In the genomic region with DNA sequence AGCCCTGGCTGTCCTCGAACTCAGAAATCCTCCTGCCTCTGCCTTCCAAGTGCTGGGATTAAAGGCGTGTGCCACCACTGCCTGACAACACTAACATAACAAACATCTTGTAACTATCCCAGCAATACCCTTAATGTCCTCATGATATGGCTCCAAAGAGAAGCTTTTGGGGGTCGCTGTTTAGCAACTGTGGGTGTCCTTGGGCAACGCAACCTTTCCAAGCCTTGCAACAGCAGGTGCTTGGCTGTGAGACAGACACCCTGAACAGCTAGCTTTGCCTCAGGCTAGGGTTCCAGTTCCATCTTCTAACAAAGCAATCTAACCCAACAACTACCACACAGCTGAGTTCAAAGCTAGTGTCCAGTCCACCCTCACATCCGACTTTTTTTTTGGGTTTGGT, we compare ENCODE assay signal across 9 mouse cellular contexts. TPM values are rescaled to one million over a fixed set of nuclear protein-coding genes. Genes with fewer than 3 reads are reported as not detected.
DNase-seq lines count a peak whose midpoint lies in the region; ATAC-seq and TF ChIP-seq lines count a peak whose summit lies in the region.
"Had no signal": no experiment of that assay in that cellular context is flagged by ENCODE, and none has a peak within 500 bp of the region (broad histone marks: within the 10 kb centered on the region; RNA-seq: fewer than 3 reads in every experiment).

No protein-coding gene starts in this region.

- peak overlapping the region; percentile 96 for H3K9ac ChIP-seq in heart, embryonic 13.5 days
- H3K9ac ChIP-seq in hindbrain, embryonic 13.5 days, result peak overlapping the region; percentile 92
- peak overlapping the region; percentile 95 for H3K9ac ChIP-seq in midbrain, embryonic 12.5 days (replicated peaks)

- H3K4me2 ChIP-seq in heart, embryonic 13.5 days, result peak overlapping the region; percentile 98
- peak overlapping the region; percentile 95 for H3K4me2 ChIP-seq in hindbrain, embryonic 13.5 days
- peak overlapping the region; percentile 97 for H3K4me2 ChIP-seq in midbrain, embryonic 12.5 days (replicated peaks)

- H3K9me3 ChIP-seq in heart, embryonic 13.5 days, result no peaks in the 10 kb centered on the region
- H3K9me3 ChIP-seq in G1E (replicated peaks), result no peaks in the 10 kb centered on the region
- no peaks in the 10 kb centered on the region for H3K9me3 ChIP-seq in hindbrain, embryonic 13.5 days
- H3K9me3 ChIP-seq in midbrain, embryonic 12.5 days, result no peaks in the 10 kb centered on the region

- DNase-seq in heart, adult 8-10 months (ENCODE audit: low spot score), result no peak
- no peak for DNase-seq in G1E (ENCODE audit: low spot score)
- DNase-seq in gastrocnemius, postnatal 25 days, result no peak
- DNase-seq in layer of hippocampus, adult 9-10 months (ENCODE audit: low spot score), result no peak
- DNase-seq: cerebellum, postnatal 36 days had no signal

- ATAC-seq in heart, embryonic 13.5 days (ENCODE audit: extremely low read depth, insufficient number of reproducible peaks, low FRiP score, low TSS enrichment), result no peak
- no peak for ATAC-seq in G1E (ENCODE audit: extremely low read depth, insufficient number of reproducible peaks, low FRiP score, poor library complexity, severe bottlenecking)
- ATAC-seq in hindbrain, embryonic 13.5 days (ENCODE audit: low FRiP score), result no peak
- no peak for ATAC-seq in midbrain, embryonic 12.5 days (ENCODE audit: low FRiP score, low read depth)
- ATAC-seq in frontal cortex, adult (ENCODE audit: low TSS enrichment), result no peak

- no peak for TF ChIP-seq CTCF in G1E (IDR thresholded peaks at IDR 0.05; ENCODE audit: low read depth, low read length)

- no peaks in the 10 kb centered on the region for H3K27me3 ChIP-seq in heart, embryonic 13.5 days (replicated peaks)
- no peaks in the 10 kb centered on the region for H3K27me3 ChIP-seq in G1E (ENCODE audit: insufficient read depth, low read length)
- no peaks in the 10 kb centered on the region for H3K27me3 ChIP-seq in hindbrain, embryonic 13.5 days
- no peaks in the 10 kb centered on the region for H3K27me3 ChIP-seq in midbrain, embryonic 12.5 days

- H3K36me3 ChIP-seq in heart, embryonic 13.5 days, result peaks cover 45% of the 10 kb centered on the region
- peaks cover 59% of the 10 kb centered on the region for H3K36me3 ChIP-seq in G1E (replicated peaks)
- peaks cover 46% of the 10 kb centered on the region for H3K36me3 ChIP-seq in hindbrain, embryonic 13.5 days
- peaks cover 47% of the 10 kb centered on the region for H3K36me3 ChIP-seq in midbrain, embryonic 12.5 days

- 62% methylated on average over 5 of the region's 5 CpGs for WGBS in heart, embryonic 13.5 days
- 73% methylated on average over 5 of the region's 5 CpGs for WGBS in hindbrain, embryonic 13.5 days
- WGBS in midbrain, embryonic 12.5 days, result 71% methylated on average over 5 of the region's 5 CpGs

- H3K4me3 ChIP-seq in heart, embryonic 13.5 days, result peak overlapping the region; percentile 82
- peak overlapping the region; percentile 92 for H3K4me3 ChIP-seq in G1E (ENCODE audit: low read depth, low read length)
- peak overlapping the region; percentile 61 for H3K4me3 ChIP-seq in hindbrain, embryonic 13.5 days
- peak overlapping the region; percentile 84 for H3K4me3 ChIP-seq in midbrain, embryonic 12.5 days

- H3K27ac ChIP-seq in heart, embryonic 13.5 days (replicated peaks), result no peak overlapping the region; the same call in 1 of the 2 replicates
- no peak overlapping the region for H3K27ac ChIP-seq in hindbrain, embryonic 13.5 days
- no peak overlapping the region for H3K27ac ChIP-seq in midbrain, embryonic 12.5 days (replicated peaks)

- H3K4me1 ChIP-seq in heart, embryonic 13.5 days, result peaks cover 37% of the 10 kb centered on the region
- H3K4me1 ChIP-seq in G1E (ENCODE audit: insufficient read depth, low read depth, low read length), result peaks cover 67% of the 10 kb centered on the region
- peaks cover 41% of the 10 kb centered on the region for H3K4me1 ChIP-seq in hindbrain, embryonic 13.5 days (replicated peaks)
- H3K4me1 ChIP-seq in midbrain, embryonic 12.5 days, result peaks cover 35% of the 10 kb centered on the region

RNA-seq across cellular contexts. Expression of a gene that starts 1.6 kb away (rescaled TPM):
- polyA plus RNA-seq in heart, embryonic 13.5 days (2015; fragmentation: Nextera tagmentation; extraction: Ambion mirVana), result 75.4 and 87.3 TPM in 2 replicates
- 100 to 1,000 TPM in 3 of 4 experiments, 10 to 100 TPM in 1; 90.3 to 125 (median 106) TPM for total RNA-seq in heart, adult 8-10 months (2022)
- 33.3 and 34.3 TPM in 2 replicates for total RNA-seq in G1E (2014; fragmentation: Nextera tagmentation)
- 62.4 and 71.6 TPM in 2 replicates for total RNA-seq in G1E (2017)
- polyA plus RNA-seq in G1E (2012), result 59.8 and 85.1 TPM in 2 replicates
- 135 TPM in 2 replicates for polyA plus RNA-seq in hindbrain, embryonic 13.5 days (2015; fragmentation: Nextera tagmentation; extraction: Ambion mirVana)
- polyA plus RNA-seq in midbrain, embryonic 12.5 days (2016; fragmentation: Nextera tagmentation; extraction: Ambion mirVana), result 124 and 134 TPM in 2 replicates
- total RNA-seq in gastrocnemius, postnatal 25 days (2021), result 10 to 100 TPM; 91.4 to 91.7 TPM

RNA-seq across cellular contexts. Expression of a gene that starts 1.9 kb away (rescaled TPM):
- polyA plus RNA-seq in heart, embryonic 13.5 days (2015; fragmentation: Nextera tagmentation; extraction: Ambion mirVana), result 628 and 659 TPM in 2 replicates
- 100 to 1,000 TPM; 299 to 346 (median 322) TPM for total RNA-seq in heart, adult 8-10 months (2022)
- total RNA-seq in G1E (2014; fragmentation: Nextera tagmentation) (628 and 641 TPM in 2 replicates), G1E (2017) (1,378 and 1,941 TPM in 2 replicates)
- polyA plus RNA-seq in G1E (2012), result 315 and 358 TPM in 2 replicates
- polyA plus RNA-seq in hindbrain, embryonic 13.5 days (2015; fragmentation: Nextera tagmentation; extraction: Ambion mirVana), result 721 and 760 TPM in 2 replicates
- 938 and 967 TPM in 2 replicates for polyA plus RNA-seq in midbrain, embryonic 12.5 days (2016; fragmentation: Nextera tagmentation; extraction: Ambion mirVana)
- total RNA-seq in gastrocnemius, postnatal 25 days (2021), result 100 to 1,000 TPM; 239 to 257 TPM

RNA-seq across cellular contexts. Expression of a gene that starts 6.2 kb away (rescaled TPM):
- polyA plus RNA-seq in heart, embryonic 13.5 days (2015; fragmentation: Nextera tagmentation; extraction: Ambion mirVana), result 1.1 and 1.3 TPM in 2 replicates
- total RNA-seq in heart, adult 8-10 months (2022), result under 1 TPM; 0.09 to 0.22 (median 0.13) TPM
- total RNA-seq in G1E (2014; fragmentation: Nextera tagmentation) (1.6 and 1.9 TPM in 2 replicates), G1E (2017) (1.8 and 2.3 TPM in 2 replicates)
- 0.25 and 0.34 TPM in 2 replicates for polyA plus RNA-seq in G1E (2012)
- polyA plus RNA-seq in hindbrain, embryonic 13.5 days (2015; fragmentation: Nextera tagmentation; extraction: Ambion mirVana), result 1.8 and 1.9 TPM in 2 replicates
- 1.7 and 1.9 TPM in 2 replicates for polyA plus RNA-seq in midbrain, embryonic 12.5 days (2016; fragmentation: Nextera tagmentation; extraction: Ambion mirVana)
- total RNA-seq in gastrocnemius, postnatal 25 days (2021), result under 1 TPM; 0.13 to 0.20 TPM
